Mouse (Mus musculus) hindbrain, embryonic 12.5 days (tissue): Measurements from ENCODE around the gene Spsb1. TPM values are rescaled to one million over a fixed set of nuclear protein-coding genes. Genes with fewer than 3 reads are reported as not detected.

Source experiments
- ATAC-seq: fragments of 200-750 bp; cut with Nextera tagmentation; 2 replicates; pipeline ENCODE4 v1.8.0; 2017; ENCODE audit warnings: moderate TSS enrichment; ENCODE audit not compliant: low FRiP score
- H3K27ac ChIP-seq: fragments of 300-500 bp; sonication (generic); 2 replicates; pipeline ENCODE4 v1.5.1; 2016; ENCODE audit warnings: mild to moderate bottlenecking
- H3K27me3 ChIP-seq: fragments of 300-500 bp; sonication (generic); 2 replicates; pipeline ENCODE4 v1.6.1; 2016; ENCODE audit warnings: mild to moderate bottlenecking
- H3K36me3 ChIP-seq: fragments of 300-500 bp; sonication (generic); 2 replicates; pipeline ENCODE4 v1.6.1; 2016; ENCODE audit warnings: mild to moderate bottlenecking
- H3K4me1 ChIP-seq: fragments of 300-500 bp; sonication (generic); 2 replicates; pipeline ENCODE4 v1.6.1; 2016
- H3K4me2 ChIP-seq: fragments of 300-500 bp; sonication (generic); replicated peaks from 2 replicates; pipeline ENCODE4 v1.6.1; 2016; ENCODE audit warnings: mild to moderate bottlenecking
- H3K4me3 ChIP-seq: fragments of 300-500 bp; sonication (generic); 2 replicates; pipeline ENCODE4 v1.5.1; 2016; ENCODE audit warnings: mild to moderate bottlenecking
- H3K9ac ChIP-seq: fragments of 300-500 bp; sonication (generic); 2 replicates; pipeline ENCODE4 v1.6.1; 2016; ENCODE audit warnings: mild to moderate bottlenecking, moderate library complexity
- H3K9me3 ChIP-seq: fragments of 300-500 bp; sonication (generic); replicated peaks from 2 replicates; pipeline ENCODE4 v1.6.1; 2016; ENCODE audit warnings: mild to moderate bottlenecking
- WGBS: fragments of 180-500 bp; shearing (Covaris S2); methylation state at CpG from one replicate; pipeline ENCODE4 v1.1.7; 2016; 5-methylcytosine and 5-hydroxymethylcytosine counted together
- polyA plus RNA-seq: library from polyadenylated mRNA; unstranded; fragments of >200 nt; fragmentation: Nextera tagmentation; extraction: Ambion mirVana; gene quantifications from 2 replicates; pipeline ENCODE4 v1.2.1, GENCODE M21; 2016

Spsb1 gene
- polyA plus RNA-seq, 1 experiment from 2014 or later = 15.5 TPM

DNA sequence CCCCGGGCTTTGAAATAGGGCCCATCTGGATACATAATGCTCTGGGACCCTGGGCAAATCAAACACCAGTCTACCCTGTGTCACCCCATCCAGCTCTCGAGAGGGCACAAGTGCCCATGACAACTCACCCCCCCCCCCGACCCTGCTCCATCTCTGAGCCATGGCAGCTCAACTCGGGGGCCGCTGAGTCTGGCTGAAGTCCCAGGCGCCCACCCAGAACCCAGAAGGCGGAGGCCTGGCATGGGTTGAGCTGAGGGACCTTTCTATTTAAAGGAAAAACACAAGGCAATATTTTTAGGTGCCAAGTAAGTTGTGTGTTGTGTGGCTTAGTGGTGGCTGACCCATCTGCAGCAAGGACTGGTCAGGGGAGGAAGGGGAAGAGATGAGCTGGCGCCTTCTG is 9.4 kb upstream of the Spsb1 start:
- Histone ChIP-seq H3K9me3 (no peaks in the 10 kb centered on the region), H3K9ac (no peak overlapping the region), H3K4me2 (no peak overlapping the region), H3K4me3 (no peak overlapping the region), H3K4me1 (peaks cover 9% of the 10 kb centered on the region; the same call in 1 of the 2 replicates), H3K36me3 (no peaks in the 10 kb centered on the region), H3K27ac (no peak overlapping the region), H3K27me3 (no peaks in the 10 kb centered on the region)
- no peak for ATAC-seq
- WGBS = 83% methylated on average over 8 of the region's 8 CpGs

DNA sequence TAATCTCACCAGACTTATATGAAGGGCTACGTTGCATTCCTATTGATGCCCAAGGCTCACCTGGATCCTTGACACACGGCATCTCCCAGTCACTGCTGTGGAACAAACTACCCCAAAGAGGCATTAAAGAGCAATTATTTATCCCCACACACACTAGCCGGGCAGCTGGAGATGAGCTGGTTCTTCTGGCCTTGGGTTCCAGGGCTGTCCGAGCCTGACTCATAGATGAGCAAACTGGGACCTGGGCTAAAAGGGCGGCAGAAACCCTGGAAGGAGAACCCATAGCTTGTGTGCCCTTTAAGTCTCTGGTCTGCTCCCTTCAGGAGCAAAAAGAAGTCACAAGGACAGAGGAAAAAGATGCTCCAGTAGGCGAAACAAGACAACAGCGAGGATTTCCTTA is 5.5 kb upstream of the Spsb1 start:
- no peak overlapping the region for H3K27ac ChIP-seq
- H3K4me2 ChIP-seq = no peak overlapping the region
- H3K9me3 ChIP-seq = no peaks in the 10 kb centered on the region
- peaks cover 2% of the 10 kb centered on the region; the same call in 1 of the 2 replicates for H3K4me1 ChIP-seq
- no peaks in the 10 kb centered on the region for H3K36me3 ChIP-seq
- WGBS = 87% methylated on average over 7 of the region's 7 CpGs
- peaks cover 22% of the 10 kb centered on the region for H3K27me3 ChIP-seq
- H3K9ac ChIP-seq = no peak overlapping the region
- ATAC-seq = no peak
- no peak overlapping the region for H3K4me3 ChIP-seq

DNA sequence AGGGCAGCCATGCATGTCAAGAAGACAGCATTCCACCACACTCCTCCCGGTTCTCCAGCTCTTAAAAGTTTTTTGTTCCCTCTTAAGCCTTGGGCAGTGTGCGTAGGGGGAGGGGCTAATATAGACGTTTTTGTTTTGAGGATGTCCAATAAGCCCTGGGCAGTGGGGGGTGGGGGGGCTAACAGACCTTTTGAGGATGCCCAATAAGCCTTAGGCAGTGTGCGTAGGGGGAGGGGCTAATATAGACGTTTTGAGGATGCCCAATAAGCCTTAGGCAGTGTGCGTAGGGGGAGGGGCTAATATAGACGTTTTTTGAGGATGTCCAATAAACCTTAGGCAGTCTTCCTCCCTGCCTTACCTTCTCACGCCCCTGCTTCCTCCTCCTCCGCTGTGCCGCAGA is 5.0 kb upstream of the Spsb1 start:
- Histone ChIP-seq H3K9ac (no peak overlapping the region), H3K27ac (no peak overlapping the region), H3K4me1 (peaks cover 2% of the 10 kb centered on the region; the same call in 1 of the 2 replicates), H3K9me3 (no peaks in the 10 kb centered on the region), H3K4me3 (no peak overlapping the region), H3K36me3 (no peaks in the 10 kb centered on the region), H3K4me2 (no peak overlapping the region), H3K27me3 (peaks cover 23% of the 10 kb centered on the region)
- WGBS = 64% methylated on average over 10 of the region's 10 CpGs
- ATAC-seq = no peak

DNA sequence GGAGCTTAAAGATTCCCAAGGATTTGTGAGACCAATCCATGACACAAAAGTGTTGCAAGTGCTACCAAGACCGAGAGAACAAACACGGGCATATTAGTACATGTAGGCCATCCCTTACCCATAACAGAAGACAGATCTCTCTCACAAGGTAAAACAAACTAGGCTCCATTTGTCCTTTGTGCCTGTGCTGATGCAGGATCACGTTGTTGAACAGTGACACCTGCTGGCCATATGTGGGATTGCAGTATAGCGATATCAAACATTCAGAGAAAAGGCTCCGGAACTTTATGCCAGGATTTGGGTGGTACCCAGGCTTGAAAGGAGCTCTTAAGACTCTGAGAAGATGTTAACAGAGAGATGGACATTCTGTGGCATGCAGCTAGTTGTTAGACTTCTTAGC is 3.7 kb upstream of the Spsb1 start:
- no peak overlapping the region for H3K4me2 ChIP-seq
- H3K9me3 ChIP-seq = no peaks in the 10 kb centered on the region
- 6% methylated on average over 5 of the region's 5 CpGs for WGBS
- H3K9ac ChIP-seq = no peak overlapping the region
- no peak for ATAC-seq
- H3K4me3 ChIP-seq = no peak overlapping the region
- H3K27me3 ChIP-seq = peaks cover 29% of the 10 kb centered on the region
- H3K4me1 ChIP-seq = peaks cover 11% of the 10 kb centered on the region
- H3K36me3 ChIP-seq = no peaks in the 10 kb centered on the region
- H3K27ac ChIP-seq = no peak overlapping the region

DNA sequence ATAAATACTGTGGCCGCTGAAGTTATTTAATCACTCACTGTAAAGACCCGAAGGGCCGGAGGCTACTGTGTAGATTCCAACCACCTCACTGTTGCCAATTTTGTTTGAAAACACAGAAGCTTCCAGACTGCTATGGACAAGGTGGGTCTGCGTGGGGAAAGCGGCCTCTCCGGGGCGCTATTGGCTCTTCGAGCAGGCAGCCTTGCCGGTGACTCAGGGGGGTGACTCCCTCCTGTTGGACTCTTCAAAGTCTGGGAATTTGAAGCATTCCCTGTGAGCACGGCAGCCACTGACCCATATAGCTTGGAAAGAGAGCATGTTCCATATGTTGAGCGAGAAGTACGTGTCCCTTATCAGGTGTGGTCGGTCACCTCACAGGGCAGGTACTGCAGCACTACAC is 1.2 kb upstream of the Spsb1 start:
- Histone ChIP-seq H3K27ac (no peak overlapping the region), H3K4me3 (no peak overlapping the region), H3K4me1 (peaks cover 24% of the 10 kb centered on the region), H3K9ac (no peak overlapping the region), H3K4me2 (no peak overlapping the region), H3K27me3 (peaks cover 52% of the 10 kb centered on the region), H3K9me3 (no peaks in the 10 kb centered on the region), H3K36me3 (no peaks in the 10 kb centered on the region)
- WGBS = 47% methylated on average over 13 of the region's 13 CpGs
- no peak for ATAC-seq

DNA sequence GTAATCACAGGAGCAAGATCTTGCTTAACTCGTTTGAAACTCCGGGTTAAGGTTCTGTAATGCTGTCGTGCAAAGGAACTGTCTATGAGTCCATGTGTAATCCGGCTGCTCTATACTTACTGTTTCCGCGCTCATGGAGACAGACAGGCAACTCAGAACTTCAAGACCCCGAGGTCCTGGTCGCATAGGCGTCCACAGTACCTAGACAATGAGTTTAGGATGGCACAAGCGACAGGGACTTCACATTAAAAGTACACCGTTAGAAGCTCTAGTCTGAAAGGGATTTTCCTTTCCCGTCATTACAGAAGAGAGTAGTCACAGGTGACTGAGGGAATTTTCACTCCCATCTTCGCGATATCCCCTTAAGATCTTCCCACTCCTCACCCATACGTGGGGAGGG is 788 bp upstream of the Spsb1 start:
- Histone ChIP-seq H3K9me3 (no peaks in the 10 kb centered on the region), H3K4me2 (peak overlapping the region; percentile 99), H3K9ac (no peak overlapping the region), H3K27me3 (peaks cover 54% of the 10 kb centered on the region), H3K27ac (no peak overlapping the region), H3K4me3 (peak overlapping the region; percentile 73), H3K36me3 (no peaks in the 10 kb centered on the region), H3K4me1 (peaks cover 25% of the 10 kb centered on the region)
- 19% methylated on average over 15 of the region's 15 CpGs for WGBS
- ATAC-seq = 0 out of 2 replicates have a peak, but pooled peaks have one; percentile 10

DNA sequence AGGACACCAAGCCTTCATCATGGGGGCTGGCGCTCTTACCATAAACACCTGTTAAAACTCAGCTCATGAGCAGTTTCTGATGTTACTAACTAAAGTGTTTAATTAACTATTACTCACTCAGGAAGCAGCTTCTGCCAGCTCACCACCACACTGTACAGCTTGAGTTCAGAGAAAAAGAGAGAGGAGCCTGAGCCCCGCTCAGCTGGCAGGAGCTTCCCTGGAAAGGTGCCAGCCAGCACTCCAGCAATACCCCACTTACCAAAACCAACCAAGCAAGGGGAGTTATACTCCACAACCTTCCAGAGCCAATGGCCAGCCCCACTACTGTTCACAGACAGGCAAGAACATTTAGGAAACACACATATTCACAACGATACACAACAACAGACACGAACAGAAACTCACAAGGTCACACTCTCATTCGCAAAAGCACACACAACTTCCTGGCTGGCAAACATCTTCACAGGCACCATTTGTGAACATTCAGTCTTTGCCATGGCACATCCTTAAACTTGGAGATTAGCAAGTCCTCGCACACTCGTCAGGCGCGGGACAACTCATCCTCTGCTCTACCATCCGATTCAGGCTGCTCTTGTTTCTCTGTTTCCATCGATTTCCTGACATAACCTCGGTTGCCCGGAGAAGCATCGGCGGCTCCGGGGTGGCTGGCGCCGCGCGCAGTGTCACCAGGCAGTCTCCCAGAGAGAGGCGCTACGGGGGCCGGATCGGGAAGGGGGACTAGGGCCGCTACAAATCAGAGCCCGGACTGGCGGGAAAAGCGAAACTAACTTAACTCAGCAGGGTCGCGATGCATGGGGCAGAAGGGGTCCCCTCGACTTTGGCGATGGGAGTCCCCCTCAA is 992 bp downstream of the Spsb1 start:
- peak overlapping the region; percentile 99 for H3K4me2 ChIP-seq
- H3K27ac ChIP-seq = peak overlapping the region; percentile 72; the same call in 1 of the 2 replicates
- peaks cover 36% of the 10 kb centered on the region for H3K4me1 ChIP-seq
- 6% methylated on average over 32 of the region's 32 CpGs for WGBS
- ATAC-seq = peak; percentile 21
- H3K9me3 ChIP-seq = no peaks in the 10 kb centered on the region
- peak overlapping the region; percentile 82 for H3K9ac ChIP-seq
- peaks cover 54% of the 10 kb centered on the region for H3K27me3 ChIP-seq
- H3K4me3 ChIP-seq = peak overlapping the region; percentile 73
- no peaks in the 10 kb centered on the region for H3K36me3 ChIP-seq

DNA sequence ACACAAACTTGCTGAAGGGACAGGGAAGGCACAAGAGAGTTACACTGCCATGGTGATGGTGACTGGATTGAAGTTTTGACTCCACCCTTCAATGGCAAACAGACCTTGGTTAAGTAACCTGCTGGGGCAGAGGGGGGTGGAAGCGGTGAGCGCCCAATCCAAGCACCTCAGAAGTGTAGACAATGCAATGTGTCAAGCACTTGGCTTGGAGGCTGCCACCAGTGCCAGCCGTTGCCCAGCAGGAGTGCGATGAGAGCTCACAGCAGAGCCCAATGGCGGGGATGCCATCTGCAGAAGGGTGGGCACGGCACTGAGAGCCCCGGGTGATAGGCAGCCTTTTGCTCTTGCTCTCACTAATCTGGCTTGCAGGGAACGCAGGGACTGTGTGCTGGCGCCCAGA is 2.6 kb downstream of the Spsb1 start:
- 84% methylated on average over 9 of the region's 9 CpGs for WGBS
- H3K27me3 ChIP-seq = peaks cover 53% of the 10 kb centered on the region
- no peaks in the 10 kb centered on the region for H3K36me3 ChIP-seq
- ATAC-seq = no peak
- H3K9me3 ChIP-seq = no peaks in the 10 kb centered on the region
- H3K4me1 ChIP-seq = peaks cover 36% of the 10 kb centered on the region
- H3K4me3 ChIP-seq = no peak overlapping the region
- no peak overlapping the region for H3K4me2 ChIP-seq
- no peak overlapping the region for H3K9ac ChIP-seq
- no peak overlapping the region for H3K27ac ChIP-seq

DNA sequence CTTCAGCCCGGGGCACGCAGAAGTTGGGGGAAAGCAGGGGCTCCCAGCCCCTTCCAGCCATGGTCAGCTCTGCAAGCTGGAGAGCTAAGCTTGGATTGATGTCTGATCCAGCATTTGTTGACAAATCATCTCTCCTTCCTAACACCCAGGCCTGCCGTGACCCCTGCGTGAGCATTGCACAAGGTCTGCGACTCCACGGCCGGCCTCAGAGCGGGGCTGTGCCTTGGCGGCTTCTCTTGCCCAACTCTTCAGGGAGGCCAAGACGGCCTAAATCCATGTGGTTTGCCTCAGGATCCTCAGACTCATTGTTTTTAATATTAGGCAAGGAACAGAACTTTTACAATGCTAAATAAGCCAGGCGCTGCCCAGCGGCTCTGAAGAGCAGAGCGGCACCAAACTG is 3.6 kb downstream of the Spsb1 start:
- ATAC-seq = no peak

DNA sequence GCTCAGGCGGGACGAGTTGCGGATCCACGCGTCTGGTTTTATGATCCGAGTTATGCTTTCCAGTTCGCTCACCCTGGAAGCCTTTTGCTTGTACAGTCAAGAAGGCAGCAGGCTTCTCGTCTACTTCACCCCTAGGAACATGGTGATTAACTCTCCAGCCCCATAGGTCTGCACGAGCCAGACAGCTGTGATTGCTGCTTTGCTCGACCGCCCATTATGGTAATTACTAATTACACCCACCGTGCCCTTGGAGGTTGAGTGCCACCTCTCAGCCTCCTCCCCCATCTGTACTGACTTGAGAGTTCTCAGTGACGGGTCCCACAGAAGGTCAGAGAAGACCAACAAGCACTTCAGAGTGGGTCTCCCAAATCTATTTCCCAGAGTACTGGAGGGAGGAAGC is 5.2 kb downstream of the Spsb1 start:
- H3K9me3 ChIP-seq = no peaks in the 10 kb centered on the region
- no peak overlapping the region for H3K4me3 ChIP-seq
- H3K9ac ChIP-seq = no peak overlapping the region
- H3K27ac ChIP-seq = no peak overlapping the region
- 71% methylated on average over 13 of the region's 13 CpGs for WGBS
- H3K27me3 ChIP-seq = peaks cover 42% of the 10 kb centered on the region
- H3K4me1 ChIP-seq = peaks cover 60% of the 10 kb centered on the region
- no peak overlapping the region for H3K4me2 ChIP-seq
- H3K36me3 ChIP-seq = no peaks in the 10 kb centered on the region
- ATAC-seq = no peak

More for the DNA sequence above, 3.6 kb downstream of the Spsb1 start:
- Histone ChIP-seq H3K27ac (no peak overlapping the region), H3K9ac (no peak overlapping the region), H3K4me3 (no peak overlapping the region), H3K36me3 (no peaks in the 10 kb centered on the region), H3K4me1 (peaks cover 46% of the 10 kb centered on the region), H3K4me2 (no peak overlapping the region), H3K9me3 (no peaks in the 10 kb centered on the region), H3K27me3 (peaks cover 52% of the 10 kb centered on the region)
- WGBS = 88% methylated on average over 13 of the region's 13 CpGs

DNA sequence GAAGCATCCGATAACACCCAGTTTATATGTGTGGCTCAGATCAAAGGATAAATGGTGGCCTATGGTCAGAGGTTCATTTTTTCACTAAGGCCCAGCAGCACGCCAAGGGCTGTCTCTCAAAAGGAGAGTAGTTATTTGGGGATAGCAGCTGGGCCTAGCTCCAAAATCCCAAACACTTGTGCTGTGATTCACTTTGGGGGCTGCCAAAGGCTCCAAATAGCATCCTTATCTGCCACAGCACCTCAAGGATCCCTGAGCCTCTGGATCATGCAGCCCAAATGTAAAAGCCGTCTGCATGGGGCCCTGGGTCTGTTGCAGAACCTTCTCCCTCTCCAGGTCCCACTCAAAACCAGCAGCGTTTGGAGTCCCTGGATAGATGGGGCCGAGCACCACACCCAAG is 6.7 kb downstream of the Spsb1 start:
- Histone ChIP-seq H3K4me2 (no peak overlapping the region), H3K4me3 (no peak overlapping the region), H3K9me3 (no peaks in the 10 kb centered on the region), H3K27me3 (peaks cover 32% of the 10 kb centered on the region), H3K4me1 (peaks cover 61% of the 10 kb centered on the region), H3K36me3 (no peaks in the 10 kb centered on the region), H3K9ac (no peak overlapping the region), H3K27ac (no peak overlapping the region)
- no peak for ATAC-seq
- 93% methylated on average over 5 of the region's 5 CpGs for WGBS

DNA sequence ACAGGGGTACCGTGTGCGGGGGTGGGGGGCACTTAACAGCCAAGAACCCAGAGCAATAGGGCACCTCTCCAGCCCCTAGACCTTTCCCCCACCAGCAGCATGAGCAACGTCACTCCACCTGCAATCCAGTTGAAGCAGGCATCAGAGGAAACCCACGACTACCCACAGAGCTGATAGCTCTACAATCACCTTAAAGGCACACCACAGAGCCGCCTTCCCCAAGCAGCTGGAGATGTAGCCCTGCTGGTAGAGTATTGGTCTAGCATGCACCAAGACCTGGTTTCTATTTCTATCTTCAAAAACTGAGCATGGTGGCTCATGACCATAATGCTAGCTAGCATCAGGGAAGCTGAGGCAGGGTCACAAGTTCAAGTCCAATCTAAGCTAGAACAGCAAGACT is 7.4 kb downstream of the Spsb1 start:
- Histone ChIP-seq H3K9me3 (no peaks in the 10 kb centered on the region), H3K4me3 (no peak overlapping the region), H3K4me2 (no peak overlapping the region), H3K27me3 (peaks cover 24% of the 10 kb centered on the region), H3K36me3 (no peaks in the 10 kb centered on the region), H3K9ac (no peak overlapping the region), H3K27ac (no peak overlapping the region), H3K4me1 (peaks cover 63% of the 10 kb centered on the region)
- no peak for ATAC-seq
- 83% methylated on average over 5 of the region's 5 CpGs for WGBS

DNA sequence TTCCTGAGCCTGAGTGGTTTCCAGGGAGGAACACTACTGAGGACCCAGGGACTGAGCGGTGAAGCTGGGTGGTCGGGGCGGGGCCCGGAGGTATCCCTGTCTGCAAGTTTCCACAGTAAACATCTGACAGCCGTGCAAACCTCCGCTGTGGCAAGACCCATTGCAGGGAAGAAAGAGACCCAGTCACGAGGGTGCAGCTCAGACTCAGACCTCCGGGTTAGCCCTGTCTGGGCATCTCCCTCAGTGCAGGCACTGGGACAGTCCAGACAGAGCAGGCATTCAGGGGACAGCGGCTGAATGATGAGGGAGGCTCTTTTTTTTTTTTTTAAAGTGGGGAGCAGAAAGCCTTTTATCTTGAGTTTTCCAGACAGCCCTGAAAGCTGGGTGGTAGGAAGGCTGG is 9.6 kb downstream of the Spsb1 start:
- H3K4me2 ChIP-seq = no peak overlapping the region
- no peak overlapping the region for H3K27ac ChIP-seq
- H3K36me3 ChIP-seq = no peaks in the 10 kb centered on the region
- H3K9ac ChIP-seq = no peak overlapping the region
- peaks cover 64% of the 10 kb centered on the region for H3K4me1 ChIP-seq
- ATAC-seq = peak; percentile 69; the same call in 1 of the 2 replicates
- peaks cover 15% of the 10 kb centered on the region; the same call in 1 of the 2 replicates for H3K27me3 ChIP-seq
- H3K4me3 ChIP-seq = no peak overlapping the region
- 35% methylated on average over 9 of the region's 9 CpGs for WGBS
- no peaks in the 10 kb centered on the region for H3K9me3 ChIP-seq
